Mouse (Mus musculus): Measurements from ENCODE around the gene Olfr1111.

The Olfr1111 gene

DNA sequence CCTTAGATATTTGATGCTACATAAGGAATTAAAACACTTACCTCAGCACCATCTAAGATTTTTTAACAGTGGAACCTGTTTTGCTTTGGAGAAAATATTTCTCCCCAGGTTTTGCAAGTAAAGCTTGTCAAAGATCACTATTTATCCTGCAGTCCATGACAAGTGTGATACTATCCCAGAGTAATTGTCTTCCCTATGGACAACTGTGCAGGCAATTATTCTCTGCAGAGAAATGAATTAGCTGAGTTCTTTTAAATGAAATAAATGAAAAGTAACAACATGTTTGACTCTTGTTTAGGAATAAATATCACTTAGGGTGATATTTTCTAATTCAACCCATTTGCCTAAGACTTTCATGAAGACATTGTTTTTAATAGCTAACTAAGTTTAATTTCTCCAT is at the start of gene Olfr1111:
TSS of gene Olfr1111 (minus strand) at position 101 of the 400 bp plus-strand sequence.
- no peak for DNase-seq (ENCODE audit: low read depth, low spot score)

DNA sequence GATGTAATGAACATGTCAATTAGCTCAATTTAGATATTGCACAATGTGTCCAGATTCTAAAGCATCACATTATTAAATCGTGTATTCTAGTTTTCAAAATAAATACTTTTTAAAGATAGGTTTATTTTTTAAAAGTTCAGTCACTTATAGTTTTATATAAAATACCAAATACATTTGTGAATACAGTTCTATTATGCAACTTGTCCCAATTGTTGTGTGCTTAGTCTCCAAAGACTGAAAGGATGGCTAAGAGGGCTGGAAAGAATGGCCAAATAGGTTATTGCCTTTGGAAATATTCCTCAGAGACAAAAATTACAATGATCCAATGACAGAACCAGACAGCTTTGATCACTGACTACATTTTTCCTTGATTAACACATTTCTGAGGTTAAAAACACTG is 35.1 kb upstream of the Olfr1111 start, which contains the start of gene Olfr1112:
TSS of gene Olfr1112 (plus strand) at position 301 of the 400 bp plus-strand sequence.
- DNase-seq (ENCODE audit: low read depth, low spot score) = no peak

DNA sequence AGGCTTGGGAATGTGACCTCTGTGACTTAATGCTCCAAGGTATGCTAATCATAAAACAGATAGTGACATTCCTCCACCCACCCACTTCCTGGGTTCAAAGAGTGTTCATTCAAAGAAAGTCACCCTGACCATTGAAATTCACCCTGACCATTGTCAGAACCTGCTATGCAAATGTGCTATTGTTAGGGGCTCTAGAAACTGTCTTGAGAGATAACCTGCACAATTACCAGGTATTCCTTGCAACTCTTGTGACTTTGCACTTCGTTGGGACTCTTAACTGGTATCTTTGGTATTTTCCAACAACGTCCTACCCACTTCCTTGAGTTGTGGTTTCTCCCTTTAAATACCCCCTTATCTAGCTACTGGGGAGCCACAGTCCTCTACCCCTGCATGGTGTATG is 15.3 kb upstream of the Olfr1111 start:
- DNase-seq (ENCODE audit: low read depth, low spot score) = peak; percentile 31

- no peak for DNase-seq (ENCODE audit: low read depth, low spot score)
These were observed 12.2 kb downstream of the Olfr1111 start, which contains the start of gene Olfr1110 for GRCm38 (mm10) chr2:87140200-87140599. Gene Olfr1110, minus strand, starts transcription at chr2:87140300.

- DNase-seq (ENCODE audit: low read depth, low spot score) = no peak
These were observed 38.0 kb downstream of the Olfr1111 start, which contains the start of gene Olfr259 for GRCm38 (mm10) chr2:87114467-87114866. Gene Olfr259, minus strand, starts transcription at chr2:87114567.

All from ES-CJ7 (cell line).